Mouse (Mus musculus) mesoderm, embryonic 11.5 days (tissue): ENCODE results near the gene Siglece.

Experiments
- DNase-seq: peaks from one replicate; pipeline ENCODE4 v3.0.0-alpha.2; 2012; ENCODE audit warnings: low read depth, low spot score

Gene Siglece

GRCm38 (mm10) chr7:43625794-43626422 is 34.1 kb downstream of the Siglece start:
- DNase-seq: no peak

GRCm38 (mm10) chr7:43625065-43625464 is 34.9 kb downstream of the Siglece start:
- DNase-seq: no peak

- DNase-seq: peak; percentile 23
These were observed 36.1 kb downstream of the Siglece start for GRCm38 (mm10) chr7:43623819-43624218.

- no peak for DNase-seq
These were observed 37.0 kb downstream of the Siglece start for GRCm38 (mm10) chr7:43622927-43623326.

DNA sequence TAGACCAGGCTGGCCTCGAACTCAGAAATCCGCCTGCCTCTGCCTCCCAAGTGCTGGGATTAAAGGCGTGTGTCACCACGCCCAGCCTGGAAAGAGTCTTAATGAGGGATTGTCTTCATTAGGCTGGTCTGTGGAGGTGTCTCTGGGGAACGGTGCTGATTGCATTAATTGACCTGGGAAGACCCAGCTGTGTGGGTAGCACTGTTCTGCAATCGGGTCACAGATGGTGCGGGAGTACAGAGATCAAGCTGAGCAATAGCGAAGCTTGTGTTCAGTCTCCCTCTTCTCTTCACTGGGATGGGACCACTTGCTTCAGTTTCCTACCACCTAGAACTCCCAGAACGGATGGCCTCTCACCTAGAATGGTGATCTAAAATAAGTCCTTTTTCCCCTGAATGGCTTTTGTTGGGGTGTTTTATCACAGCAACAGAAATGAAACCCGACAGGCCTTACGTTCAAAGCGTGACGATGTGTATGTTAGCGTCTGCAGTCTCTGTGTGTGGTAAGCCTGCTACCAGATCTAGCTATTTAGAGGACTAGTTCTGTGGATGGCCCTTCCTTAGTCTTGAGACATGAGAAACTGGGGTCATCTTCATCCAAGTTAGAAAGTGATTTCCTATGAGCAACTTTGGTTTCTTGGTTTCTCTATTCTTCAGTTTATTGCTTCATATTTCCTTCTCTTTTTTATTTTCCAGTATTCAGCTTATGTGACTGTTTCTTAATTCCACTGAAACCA is 46.0 kb downstream of the Siglece start:
- DNase-seq: no peak

DNA sequence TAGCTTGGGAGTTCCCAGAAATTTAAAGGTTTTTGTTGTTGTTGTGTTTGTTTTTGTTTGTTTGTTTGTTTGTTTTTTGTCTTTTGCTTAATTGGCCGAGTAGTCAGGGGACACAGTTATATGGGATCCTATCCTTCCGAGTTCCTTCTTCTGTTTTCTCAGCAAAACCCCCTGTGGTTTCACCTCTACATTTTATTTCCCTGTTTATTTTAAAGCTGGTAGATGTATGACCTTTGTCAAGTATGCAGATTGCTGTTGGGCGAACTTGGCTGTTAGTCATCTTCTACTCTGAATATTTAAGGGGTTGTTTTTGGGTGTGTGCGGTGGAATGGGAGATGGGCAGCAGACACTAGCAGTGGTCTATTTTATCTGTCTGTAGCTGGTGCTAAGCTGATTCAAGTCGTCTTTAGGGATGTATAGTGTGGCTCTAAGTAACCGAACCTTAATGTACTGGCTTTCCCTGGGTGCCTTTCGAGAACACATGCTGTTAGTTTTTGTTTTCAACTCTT is 51.6 kb downstream of the Siglece start:
- DNase-seq: no peak

DNA sequence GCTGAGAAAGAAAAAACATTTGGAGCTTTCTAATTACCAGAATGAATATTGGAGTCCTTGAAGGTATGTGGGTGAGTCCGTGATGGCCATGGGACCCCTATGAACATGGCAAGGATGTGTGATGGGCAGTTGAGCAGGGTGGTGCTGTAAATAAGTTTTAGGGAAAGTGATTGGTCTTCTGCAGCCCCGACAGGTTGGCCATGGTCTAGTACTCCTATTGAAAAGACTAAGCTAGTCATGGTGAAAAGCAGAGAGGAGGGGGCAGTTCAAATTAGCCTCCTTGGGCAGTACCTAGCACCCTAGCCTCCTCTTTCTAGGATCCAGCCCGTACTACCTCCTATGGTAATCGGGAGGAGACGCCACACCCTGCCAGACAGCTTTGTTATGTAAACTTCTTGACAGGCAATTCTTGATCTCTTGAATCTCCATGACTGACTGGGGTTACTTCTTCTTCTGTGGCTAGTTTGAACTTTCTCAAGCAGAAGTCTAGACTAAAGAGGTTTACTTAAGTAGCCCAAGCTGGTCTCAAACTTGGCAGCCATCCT is 52.1 kb downstream of the Siglece start:
- DNase-seq: no peak

DNA sequence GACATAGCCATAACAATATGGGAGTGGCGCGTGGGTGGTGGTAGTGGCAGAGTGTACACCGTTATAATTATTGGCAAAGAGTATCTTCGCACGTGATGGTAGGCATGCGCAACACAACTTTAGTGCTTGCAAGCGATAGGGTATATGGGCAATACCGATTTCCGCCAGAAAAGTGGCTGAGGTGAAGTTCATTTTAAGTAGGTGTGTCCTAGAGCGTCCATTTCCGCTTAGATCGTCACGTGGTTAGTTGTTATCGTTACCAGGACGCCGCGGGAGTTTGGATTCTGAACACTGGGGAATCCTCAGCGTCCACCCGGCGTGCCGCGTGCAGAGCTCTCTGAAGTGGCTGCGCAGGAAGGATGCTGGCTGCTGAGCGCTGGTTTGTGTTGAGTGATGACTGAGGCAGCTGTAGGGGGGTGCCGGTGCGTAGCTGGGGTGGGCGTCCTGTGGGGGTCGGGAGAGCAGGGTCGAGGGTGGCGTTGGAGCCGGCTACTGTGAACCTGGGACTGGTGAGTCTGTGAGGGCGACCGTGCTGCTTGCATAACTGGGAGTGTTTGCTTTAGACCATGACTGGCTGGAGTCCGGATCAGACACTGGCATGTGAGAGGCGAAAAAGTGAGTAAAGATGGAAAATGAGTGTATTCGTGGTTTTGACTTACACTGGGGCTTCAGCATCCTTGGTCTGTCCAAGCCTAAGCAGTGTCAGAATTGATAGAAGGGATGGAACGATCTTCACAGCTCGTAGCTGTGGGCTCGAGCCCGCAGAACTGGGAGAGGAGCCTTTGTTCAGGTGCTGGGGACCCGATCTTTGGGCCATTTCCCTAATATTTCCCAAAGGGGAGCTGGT is 52.8 kb downstream of the Siglece start, which contains the start of gene Zfp819:
Gene Zfp819, plus strand, starts transcription at position 274 of the 847 bp plus-strand sequence.
- DNase-seq: peak; percentile 81

- peak; percentile 34 for DNase-seq
These were observed 58.1 kb downstream of the Siglece start for GRCm38 (mm10) chr7:43601884-43602283.
